Comparison of ENCODE assay signal across 24 mouse cellular contexts in genomic region chr8:94783890-94784289, GRCm38 (mm10). TPM values are rescaled to one million over a fixed set of nuclear protein-coding genes. Genes with fewer than 3 reads are reported as not detected.
"Had no signal": no experiment of that assay in that cellular context is flagged by ENCODE, and none has a peak within 500 bp of the region (broad histone marks: within the 10 kb centered on the region; RNA-seq: fewer than 3 reads in every experiment).

No protein-coding gene starts in this region.

- H3K4me2 ChIP-seq: lung, embryonic 14.5 days; midbrain, embryonic 12.5 days; neural tube, embryonic 13.5 days; neural tube, embryonic 15.5 days; stomach, embryonic 15.5 days had no signal

- H3K27ac ChIP-seq: midbrain, embryonic 10.5 days; midbrain, embryonic 12.5 days; neural tube, embryonic 13.5 days; neural tube, embryonic 15.5 days had no signal

- H3K27me3 ChIP-seq: neural tube, embryonic 13.5 days; neural tube, embryonic 15.5 days; stomach, embryonic 15.5 days had no signal

- DNase-seq: lung, embryonic 14.5 days; lung, postnatal 10 days; lung, postnatal 4 days; midbrain, embryonic 14.5 days; retina, postnatal 1 day; right cerebral cortex, adult 18-20 months; right cerebral cortex, postnatal 25 days; right cerebral cortex, postnatal 4 days; thymus, adult 2 months; thymus, postnatal 25 days; thymus, postnatal 4 days had no signal

- ATAC-seq: midbrain, embryonic 16.5 days had no signal

- H3K36me3 ChIP-seq: midbrain, embryonic 12.5 days; neural tube, embryonic 13.5 days; neural tube, embryonic 15.5 days; stomach, embryonic 15.5 days had no signal

- H3K9me3 ChIP-seq: midbrain, embryonic 10.5 days; midbrain, embryonic 12.5 days; neural tube, embryonic 13.5 days; neural tube, embryonic 15.5 days; stomach, embryonic 15.5 days had no signal

- H3K9ac ChIP-seq: lung, embryonic 14.5 days; midbrain, embryonic 12.5 days; neural tube, embryonic 13.5 days; neural tube, embryonic 15.5 days; stomach, embryonic 15.5 days had no signal

- H3K4me3 ChIP-seq: midbrain, embryonic 10.5 days; midbrain, embryonic 12.5 days; myocyte; neural tube, embryonic 13.5 days; neural tube, embryonic 15.5 days; stomach, embryonic 15.5 days had no signal

RNA-seq across cellular contexts. Expression of gene Cx3cl1, which starts 12.1 kb away (rescaled TPM):
- total RNA-seq: megakaryocyte-erythroid progenitor cell, adult 5-6 weeks had no signal

RNA-seq across cellular contexts. Expression of gene Ccl17, which starts 26.4 kb away (rescaled TPM):
- polyA plus RNA-seq: lung, embryonic 14.5 days; lung, embryonic 16.5 days; midbrain, embryonic 10.5 days; midbrain, embryonic 12.5 days; midbrain, embryonic 14.5 days; neural tube, embryonic 11.5 days; neural tube, embryonic 13.5 days; spleen, adult 2 months; stomach, embryonic 15.5 days had no signal

RNA-seq across cellular contexts. Expression of gene Ccl22, which starts 38.5 kb away (rescaled TPM):
- total RNA-seq: megakaryocyte, adult 5-6 weeks; megakaryocyte-erythroid progenitor cell, adult 5-6 weeks had no signal
- polyA plus RNA-seq: lung, embryonic 14.5 days; lung, embryonic 16.5 days; midbrain, embryonic 10.5 days; midbrain, embryonic 12.5 days; midbrain, embryonic 16.5 days; myocyte; neural tube, embryonic 11.5 days; neural tube, embryonic 13.5 days; neural tube, embryonic 15.5 days; stomach, embryonic 15.5 days; stomach, postnatal 0 days had no signal
